Mouse (Mus musculus) adrenal gland (tissue): ENCODE measurements around the gene Slc38a6.

Source experiments
- intact Hi-C: fragments of 180-260 bp; cut with DNase I; formaldehyde crosslinking; loops from one replicate; pipeline ENCODE4 v1.15.1; 2025
- long read RNA-seq, 2 experiments: library from polyadenylated mRNA; unstranded; transcript quantifications; one replicate each; pipeline ENCODE4 v2.0.0; 2020; ENCODE audit warnings: borderline replicate concordance in 1 of 2; ENCODE audit not compliant: insufficient replicate concordance in 1 of 2

Gene Slc38a6
- long read RNA-seq, experiment 1, partial matches to known transcripts = 1 of 2 reads
- long read RNA-seq, experiment 1, other reads (novel, unspliced or antisense) = 0 of 2 reads
- long read RNA-seq, experiment 2, partial matches to known transcripts = 0 of 4 reads
- long read RNA-seq, experiment 2, other reads (novel, unspliced or antisense) = 3 of 4 reads

DNA sequence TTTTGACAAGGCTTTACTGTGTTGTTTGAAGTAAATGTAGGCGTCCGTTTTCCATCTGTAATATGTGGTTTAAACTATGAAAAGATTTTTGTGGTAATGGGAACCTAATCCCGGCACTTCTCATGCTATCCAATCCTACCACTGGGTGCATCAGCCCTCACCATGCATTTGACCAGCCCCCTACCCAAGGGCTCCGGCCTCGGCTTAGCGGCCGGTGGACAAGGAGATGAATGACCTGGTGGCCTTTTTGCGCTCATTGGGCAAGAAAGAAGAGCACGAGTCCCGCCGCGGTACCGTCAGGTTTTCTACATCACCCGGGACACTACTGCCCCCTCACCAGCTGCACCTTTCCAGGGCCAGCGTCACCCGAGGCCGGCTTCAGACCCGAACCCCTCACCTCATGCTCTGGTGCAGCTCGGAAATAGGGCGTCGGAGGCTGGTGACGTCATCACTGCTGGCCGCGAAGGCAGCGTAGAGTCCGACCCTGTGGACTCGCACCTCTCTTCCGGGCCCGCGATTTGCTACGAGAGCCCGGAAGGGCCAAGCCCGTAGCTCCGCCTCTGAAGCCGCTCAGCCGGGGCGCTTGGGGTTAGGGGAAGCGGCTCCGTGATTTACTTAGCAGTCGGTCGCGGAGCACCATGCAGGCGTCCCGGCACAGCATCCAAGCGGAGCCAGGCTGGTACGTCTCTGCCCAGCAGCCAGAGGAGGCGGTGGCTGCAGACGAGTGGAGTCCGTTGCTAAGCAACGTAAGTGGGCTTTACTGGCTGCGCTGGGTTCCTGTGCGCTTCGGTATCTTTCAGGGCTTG is at the start of gene Slc38a6, which contains the start of gene Trmt5:
Gene Slc38a6, plus strand, starts transcription at position 493 of the 806 bp plus-strand sequence.
Gene Trmt5, minus strand, starts transcription at position 424 of the 806 bp plus-strand sequence.
- intact Hi-C loops = loop anchor here (10.0 kb wide), 1 partner anchor 242 kb away; no protein-coding TSS in a partner anchor

DNA sequence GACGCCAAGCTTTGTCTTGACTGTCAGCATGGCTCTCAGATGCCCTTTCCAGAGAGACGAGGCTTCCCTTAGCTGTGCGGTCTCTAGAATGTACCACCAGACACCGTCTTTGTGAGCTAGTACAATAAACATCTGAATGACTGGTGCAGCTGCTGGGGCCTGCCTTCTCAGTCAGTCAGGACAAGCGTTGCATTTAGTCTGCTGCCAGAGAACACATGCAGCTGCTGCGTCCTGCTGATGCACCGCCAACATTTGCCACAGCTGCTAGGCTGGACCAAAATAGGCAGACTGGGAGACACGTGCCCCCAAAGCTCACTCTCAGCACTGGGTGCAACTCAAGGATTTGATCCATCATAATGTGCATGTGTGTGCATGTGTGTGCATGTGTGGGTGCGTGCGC is 44.6 kb upstream of the Slc38a6 start:
- intact Hi-C loops = no loop called here

DNA sequence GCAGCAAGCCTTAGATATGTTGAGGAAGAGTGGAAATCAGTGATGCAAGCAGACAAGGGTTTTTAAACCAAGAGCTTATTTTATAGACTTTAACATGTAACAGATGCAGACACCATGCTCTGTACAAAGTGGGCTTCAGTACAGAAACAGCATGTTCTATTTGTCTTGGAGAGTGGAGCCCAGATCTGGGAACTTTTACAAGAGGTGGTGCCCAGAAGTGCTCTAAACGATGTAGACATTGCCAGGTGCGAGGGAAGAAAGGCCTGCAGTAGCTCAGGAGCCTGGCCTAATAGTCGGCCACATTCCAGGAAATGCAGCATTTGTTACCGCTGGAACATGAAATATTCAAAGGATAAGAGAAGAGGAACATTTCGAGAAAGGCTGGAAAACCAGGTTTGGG is 40.9 kb upstream of the Slc38a6 start:
- intact Hi-C loops = no loop called here

DNA sequence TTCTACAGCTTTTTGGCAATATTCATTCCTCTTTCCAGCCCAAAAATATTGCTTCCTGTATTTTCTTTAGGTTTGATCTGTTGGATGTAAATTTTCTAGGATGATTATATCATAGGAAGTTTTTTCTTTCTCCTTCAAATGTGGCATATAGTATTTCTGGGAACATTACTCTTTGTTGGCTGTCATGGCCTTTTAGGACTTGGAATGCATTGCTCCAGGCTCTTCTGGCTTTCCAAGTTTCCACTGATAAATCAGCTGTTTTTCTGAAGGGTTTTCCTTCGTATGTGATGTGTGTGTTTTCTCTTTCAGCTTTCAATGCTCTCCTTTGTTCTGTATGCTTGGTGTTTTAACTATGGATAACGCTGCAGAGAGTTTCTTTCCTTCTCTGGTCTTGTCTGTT is 31.6 kb upstream of the Slc38a6 start:
- intact Hi-C loops = no loop called here

DNA sequence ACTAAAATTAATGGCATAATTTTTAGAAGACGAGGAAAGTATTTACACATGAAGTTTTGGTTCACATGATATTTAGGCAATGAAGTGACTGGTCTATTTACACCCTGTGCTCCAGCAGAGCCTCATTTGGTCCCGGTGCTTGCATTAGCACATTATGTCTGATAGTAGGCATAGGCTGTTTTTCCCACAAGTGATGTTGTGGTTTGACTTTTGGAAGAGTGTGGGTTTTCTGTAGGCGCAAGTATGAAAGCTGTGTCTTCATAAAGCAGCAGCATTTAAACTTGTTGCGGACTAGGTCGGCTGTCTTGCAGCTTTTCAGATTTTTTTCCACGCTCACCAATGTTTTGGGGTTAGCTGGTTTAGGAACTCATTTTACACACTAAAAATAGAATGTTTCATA is 27.3 kb upstream of the Slc38a6 start:
- intact Hi-C loops = no loop called here

DNA sequence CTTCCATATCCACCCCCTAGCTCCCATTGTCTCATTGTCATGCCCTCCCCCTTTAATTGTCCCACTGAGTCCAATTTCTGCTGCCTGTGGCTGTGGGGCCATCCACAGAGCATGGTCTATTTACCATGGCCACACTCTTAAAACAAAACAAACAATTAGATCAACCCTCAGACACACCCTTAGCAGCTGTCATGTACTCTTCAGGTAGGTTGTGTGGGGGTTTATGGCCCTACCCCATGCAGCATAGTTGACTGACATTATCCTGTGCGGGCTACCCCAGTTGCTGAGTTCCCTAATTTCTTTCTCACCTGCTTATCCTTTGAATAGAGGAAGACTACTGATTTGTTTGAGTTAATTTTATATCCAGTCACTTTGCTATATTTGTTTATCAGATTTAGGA is 26.2 kb upstream of the Slc38a6 start:
- intact Hi-C loops = no loop called here

DNA sequence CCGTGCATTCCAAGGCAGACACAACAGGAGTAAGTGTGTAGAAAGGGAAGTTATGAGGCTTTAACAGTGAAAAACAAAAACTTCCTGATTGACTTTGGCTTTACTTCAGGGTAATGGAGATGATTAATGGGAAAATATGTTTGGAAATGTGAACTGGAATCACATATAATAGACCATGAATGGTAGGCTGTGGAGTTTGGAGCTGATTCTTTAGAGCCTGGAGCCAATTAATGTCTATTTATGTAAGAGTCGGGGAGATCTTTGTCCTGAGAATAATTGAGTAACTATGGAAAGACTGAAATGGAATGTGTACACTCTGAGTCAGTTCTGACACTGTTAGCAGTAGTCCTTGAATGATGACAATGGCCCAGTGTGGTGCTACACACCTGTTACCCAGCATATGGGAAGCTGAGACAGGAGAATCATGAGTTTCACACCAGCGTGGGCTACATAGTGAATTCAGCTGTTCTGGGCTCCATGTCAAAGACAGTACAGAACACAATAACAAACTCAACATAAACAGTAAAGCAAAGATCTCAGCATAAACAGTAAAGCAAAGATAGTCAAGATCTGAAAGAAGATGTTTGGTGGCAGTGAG is 21.1 kb upstream of the Slc38a6 start:
- intact Hi-C loops = no loop called here

DNA sequence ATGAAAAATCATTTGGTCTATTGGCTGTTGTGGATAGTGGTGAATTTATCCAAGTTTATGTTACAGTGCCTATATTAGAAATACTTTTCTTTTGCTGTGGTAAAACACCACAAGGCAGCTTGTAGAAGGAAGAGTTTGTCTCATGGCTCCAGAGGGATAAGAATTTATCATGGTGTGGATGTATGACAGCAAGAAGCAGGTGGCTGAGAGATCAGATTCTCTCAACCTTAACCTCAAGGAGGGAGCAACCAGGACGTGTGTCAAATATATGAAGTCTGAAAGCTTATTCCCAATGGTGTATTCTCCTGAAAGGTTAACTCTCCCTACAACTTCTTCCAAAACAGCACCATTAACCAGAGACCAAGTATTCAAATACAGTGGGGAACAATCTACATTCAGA is 20.0 kb upstream of the Slc38a6 start:
- intact Hi-C loops = no loop called here

DNA sequence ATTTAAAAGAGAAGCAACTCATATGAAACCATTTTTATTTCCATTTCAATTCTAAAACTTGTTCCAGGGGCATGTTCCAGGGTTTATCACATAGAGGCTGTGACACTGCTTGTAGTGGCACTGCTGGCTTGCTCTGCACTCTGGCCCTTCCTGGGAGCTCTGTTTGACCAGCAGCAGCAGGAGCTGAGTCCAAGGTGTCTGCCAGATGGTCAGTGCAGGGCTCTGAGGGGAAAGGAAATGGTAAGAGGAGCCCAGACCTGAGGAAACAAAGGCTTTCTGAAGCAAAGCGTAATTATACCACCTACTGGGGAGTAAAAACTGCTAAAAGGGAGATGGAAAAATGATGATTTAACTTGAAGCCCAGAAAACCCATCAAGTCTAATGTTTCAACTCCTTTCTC is 18.1 kb upstream of the Slc38a6 start:
- intact Hi-C loops = no loop called here

DNA sequence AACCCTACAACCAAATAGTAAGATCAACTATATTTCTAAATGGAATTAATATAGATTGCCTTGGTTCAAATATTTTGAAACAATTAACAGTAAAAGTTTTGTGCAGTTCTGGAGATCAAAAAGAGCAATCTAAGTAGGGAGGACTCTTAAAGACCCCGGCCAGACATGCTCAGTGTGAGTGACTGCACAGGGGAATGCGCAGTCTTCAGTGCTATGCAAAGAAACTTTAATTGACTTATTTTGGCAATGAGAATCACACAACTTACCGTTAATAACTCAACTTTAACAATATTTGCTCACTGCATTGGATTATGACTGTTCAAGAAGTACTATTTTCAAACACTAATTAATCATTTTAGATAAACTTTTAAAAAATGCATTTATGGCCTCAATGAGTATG is 17.0 kb upstream of the Slc38a6 start:
- intact Hi-C loops = no loop called here

DNA sequence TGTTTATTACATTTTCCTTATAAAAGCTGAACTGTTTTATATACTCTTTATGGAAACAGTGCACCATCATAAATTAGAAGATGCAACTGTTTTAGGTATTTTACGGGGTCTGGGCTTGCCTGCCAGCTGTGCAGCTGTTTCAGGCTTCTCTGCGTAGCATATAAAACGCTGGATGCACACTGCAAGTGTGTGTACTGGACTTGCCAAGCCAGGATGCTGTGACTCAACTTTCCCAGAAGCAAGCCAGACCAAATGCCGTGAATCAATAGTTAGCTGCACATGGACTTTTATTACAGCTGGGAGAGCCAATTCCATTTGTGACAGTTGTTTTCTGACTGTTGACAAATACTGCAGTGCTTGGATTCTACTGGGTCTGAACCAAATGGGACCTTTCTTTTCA is 16.6 kb upstream of the Slc38a6 start:
- intact Hi-C loops = no loop called here

DNA sequence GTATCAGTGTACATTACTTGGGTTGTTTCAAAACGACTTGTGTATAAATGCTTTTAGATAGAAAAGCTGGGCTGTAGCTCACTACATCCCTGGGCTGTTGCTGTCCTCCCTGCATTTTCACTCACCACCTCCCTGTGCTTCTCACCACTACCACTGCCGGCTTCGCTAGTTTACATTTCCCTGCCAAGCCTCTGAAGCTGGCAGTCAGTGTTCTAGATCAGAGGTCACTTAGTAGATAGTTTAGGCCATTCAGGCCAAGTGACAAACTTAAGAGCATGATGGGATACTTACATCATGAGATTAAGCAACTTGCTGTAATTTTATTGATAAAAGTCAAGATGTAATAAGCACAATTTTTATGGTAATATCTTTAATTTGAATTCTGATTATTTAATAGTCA is 11.7 kb upstream of the Slc38a6 start:
- intact Hi-C loops = no loop called here

DNA sequence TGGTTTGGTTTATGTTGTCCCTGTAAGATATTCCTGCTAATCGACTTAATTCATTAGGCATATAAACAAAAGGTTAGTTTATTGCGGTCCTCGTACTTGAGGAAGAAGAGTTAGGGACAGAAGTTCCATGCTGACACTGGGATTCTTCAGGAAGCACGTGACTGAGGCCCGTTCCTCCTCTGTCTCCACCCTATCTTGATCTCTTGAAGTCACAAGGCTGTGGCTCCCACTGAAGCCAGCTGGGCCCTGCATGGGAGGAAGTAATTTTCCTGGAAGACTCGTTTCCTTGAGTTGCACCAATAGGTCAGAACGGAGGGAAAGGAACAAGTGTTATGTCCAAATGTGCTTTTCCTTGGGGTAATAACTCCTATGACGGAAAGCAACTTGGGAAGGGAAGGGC is 1.0 kb downstream of the Slc38a6 start:
- intact Hi-C loops = loop anchor here (10.0 kb wide), 1 partner anchor 243 kb away; no protein-coding TSS in a partner anchor

DNA sequence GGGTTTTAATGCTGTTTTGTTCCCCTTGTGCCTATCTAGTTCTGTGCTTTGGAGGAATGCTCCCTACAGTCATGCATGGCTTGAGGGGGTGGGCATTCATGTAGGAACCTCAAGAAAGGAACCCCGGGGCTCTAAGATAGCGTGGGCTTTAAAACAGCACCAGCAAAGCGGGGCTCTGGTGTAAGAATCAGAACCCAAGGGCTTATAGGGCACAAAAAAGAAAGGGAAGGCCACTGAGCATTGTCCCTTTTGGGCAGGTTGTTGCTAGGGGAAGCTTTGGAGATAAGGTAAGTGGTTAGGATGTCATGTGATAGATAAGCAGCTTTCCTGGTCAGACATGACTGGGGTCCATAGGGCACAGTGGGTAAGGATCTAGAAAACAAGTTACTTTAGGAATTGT is 2.0 kb downstream of the Slc38a6 start:
- intact Hi-C loops = loop anchor here (10.0 kb wide), 1 partner anchor 244 kb away; no protein-coding TSS in a partner anchor

DNA sequence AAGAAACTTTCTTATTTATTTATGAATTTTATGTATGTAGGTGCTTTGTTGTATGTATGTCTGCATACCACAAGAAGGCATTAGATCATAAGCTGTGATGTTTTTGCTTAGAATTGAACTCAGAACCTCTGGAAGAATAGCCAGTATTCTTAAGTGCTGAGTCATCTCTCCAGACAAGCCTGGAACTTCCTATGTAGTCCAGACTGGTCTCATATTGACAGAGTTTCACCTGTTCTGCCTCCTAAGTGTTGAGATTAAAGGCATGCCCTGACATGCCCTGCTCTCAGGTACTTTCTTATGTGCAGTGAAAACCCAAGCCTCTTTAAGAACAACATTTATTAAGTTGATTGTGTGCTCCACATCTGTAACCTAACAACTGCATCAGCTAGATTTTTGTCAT is 8.3 kb downstream of the Slc38a6 start:
- intact Hi-C loops = no loop called here

DNA sequence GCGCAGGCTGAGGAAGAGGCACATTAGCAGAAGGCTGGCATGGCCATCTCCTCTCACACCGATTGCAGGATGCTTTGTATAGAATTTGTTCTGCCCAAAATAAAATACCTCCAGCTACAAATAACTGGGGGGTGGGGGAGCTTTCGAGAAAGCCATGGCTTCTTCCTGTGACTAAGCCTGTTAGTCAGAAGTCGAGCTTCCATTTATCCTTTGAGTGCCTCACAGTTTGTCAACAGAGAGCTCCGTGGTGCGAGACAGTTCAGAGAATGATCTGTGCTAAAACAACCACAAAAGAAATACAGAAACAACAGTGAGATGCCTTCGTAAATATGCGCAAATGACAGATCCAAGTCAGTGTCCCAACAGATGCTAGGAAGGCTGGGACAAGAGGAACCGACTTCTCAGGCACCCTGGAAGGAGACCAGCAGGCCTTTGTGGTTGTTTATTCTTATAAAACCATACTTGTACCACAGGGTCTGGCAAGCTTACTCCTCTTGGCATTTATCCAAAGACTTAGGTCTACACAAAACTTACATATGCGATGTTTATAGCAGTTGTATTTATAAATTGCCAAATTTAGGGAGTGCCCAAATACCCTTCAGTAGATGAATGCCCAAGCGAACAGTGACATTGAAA is 9.0 kb downstream of the Slc38a6 start:
- intact Hi-C loops = no loop called here

DNA sequence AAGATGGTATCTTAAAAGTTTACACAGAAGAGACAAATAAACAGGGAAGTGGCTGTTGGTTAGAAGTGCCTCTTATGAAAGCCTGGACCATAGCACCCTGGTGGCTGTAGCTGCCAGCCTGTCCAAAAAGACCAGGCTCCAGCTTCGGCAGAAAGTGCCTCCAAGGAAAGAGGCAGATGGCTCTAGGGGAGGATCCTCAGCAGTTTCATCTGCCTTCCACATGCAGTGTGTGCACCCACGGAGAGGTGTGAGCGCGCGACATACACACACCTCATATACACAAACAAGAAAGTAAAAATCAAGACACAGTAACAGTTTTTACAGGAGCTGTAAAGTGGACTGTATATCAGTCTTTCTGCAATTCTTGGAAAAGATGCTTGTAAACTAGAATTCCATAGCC is 12.0 kb downstream of the Slc38a6 start:
- intact Hi-C loops = no loop called here

DNA sequence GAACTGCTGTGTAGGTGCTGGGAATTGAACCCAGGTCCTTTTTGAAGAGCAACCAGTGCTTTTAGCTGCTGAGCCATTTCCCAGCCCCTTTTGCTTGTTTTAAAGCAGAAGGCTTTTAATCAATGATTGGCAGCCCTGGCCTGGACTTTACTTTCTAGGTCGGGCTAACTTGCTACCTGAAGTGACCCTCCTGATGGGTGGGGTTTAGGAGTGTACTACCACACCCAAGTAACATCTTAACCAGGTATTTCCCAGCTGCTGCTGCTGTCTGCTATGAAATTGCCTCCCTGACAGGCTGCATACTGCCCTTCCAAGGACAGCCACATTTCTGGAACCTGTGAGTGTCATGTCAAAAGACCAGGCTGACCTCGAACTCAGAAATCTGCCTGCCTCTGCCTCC is 14.0 kb downstream of the Slc38a6 start:
- intact Hi-C loops = no loop called here

DNA sequence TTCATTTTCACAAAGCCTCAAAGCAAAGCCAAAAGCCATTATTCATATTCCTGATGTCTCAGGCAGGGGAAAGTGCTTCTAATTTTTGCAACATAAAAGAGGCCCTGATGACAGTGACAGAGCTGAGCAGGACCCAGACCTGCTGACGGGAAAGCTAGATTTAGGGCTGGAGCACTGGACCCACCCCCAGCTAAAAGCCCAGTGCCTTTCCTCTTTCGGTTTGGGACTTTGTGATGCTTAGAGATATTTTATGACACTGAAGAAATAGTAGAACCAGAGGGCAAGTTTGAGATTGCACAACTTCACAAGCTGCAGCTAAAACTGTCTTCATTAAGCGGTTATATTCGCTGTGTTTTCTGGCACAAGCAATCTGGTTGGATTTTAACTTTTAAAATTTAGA is 18.1 kb downstream of the Slc38a6 start:
- intact Hi-C loops = no loop called here

DNA sequence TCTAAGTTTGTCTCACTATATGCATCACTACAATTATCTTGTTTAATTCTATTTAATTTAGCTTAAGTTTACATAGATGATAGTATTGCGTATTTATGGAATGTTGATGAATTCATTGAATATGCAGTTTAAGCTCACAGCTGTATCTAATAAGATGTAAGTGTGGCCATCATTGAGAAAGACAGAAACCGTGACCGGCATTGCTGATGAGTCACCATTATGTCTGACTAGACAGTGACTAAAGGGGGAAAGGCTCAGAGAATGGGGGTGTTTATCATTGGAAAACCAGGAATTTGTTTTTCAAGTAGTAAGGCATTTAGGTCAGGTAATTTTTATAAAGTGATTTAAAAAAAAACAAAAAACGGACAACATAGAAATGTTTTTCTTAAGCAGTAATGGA is 21.2 kb downstream of the Slc38a6 start:
- intact Hi-C loops = no loop called here

DNA sequence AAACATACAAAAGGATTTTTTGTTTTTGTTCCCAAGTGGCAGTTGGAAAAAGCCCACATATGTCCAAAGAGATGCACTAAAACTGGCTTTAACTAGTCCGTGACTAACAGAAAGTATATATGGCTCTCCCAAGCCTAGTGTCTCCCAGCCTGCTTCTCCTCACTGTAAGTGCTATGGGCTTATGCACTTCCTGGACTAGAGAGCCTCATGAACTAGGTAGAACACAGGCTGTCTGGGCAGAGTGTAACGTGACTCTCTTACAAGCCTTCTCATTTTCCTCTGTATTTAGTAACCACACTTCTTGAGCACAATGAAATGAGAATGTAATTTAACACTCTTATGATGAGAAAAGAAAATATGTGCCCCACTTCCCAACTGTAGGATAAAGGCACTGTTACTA is 22.1 kb downstream of the Slc38a6 start:
- intact Hi-C loops = no loop called here
